Mouse (Mus musculus) embryonic facial prominence, embryonic 14.5 days (tissue): ENCODE data around the gene Peli3. TPM values are rescaled to one million over a fixed set of nuclear protein-coding genes. Genes with fewer than 3 reads are reported as not detected.
A peak's percentile ranks its signal among the peaks of the same experiment; 100 is the strongest.

Experiments used
- ATAC-seq: fragments of 200-750 bp; cut with Nextera tagmentation; 2 replicates; pipeline ENCODE4 v1.8.0; 2017; ENCODE audit warnings: low read depth, moderate number of reproducible peaks, moderate TSS enrichment
- DNase-seq: peaks from one replicate; pipeline ENCODE4 v3.0.0-alpha.2; 2015; ENCODE audit warnings: low spot score
- H3K27ac ChIP-seq: fragments of 300-500 bp; sonication (generic); replicated peaks from 2 replicates; pipeline ENCODE4 v1.5.1; 2014; ENCODE audit warnings: low read depth, mild to moderate bottlenecking, low read length, moderate library complexity
- H3K27me3 ChIP-seq: fragments of 300-500 bp; sonication (generic); replicated peaks from 2 replicates; pipeline ENCODE4 v1.6.1; 2014; ENCODE audit warnings: low read length; ENCODE audit not compliant: control insufficient read depth, insufficient read depth
- H3K36me3 ChIP-seq: fragments of 300-500 bp; sonication (generic); 2 replicates; pipeline ENCODE4 v1.6.1; 2014; ENCODE audit warnings: low read length, mixed read lengths; ENCODE audit not compliant: control insufficient read depth, insufficient read depth
- H3K4me1 ChIP-seq: fragments of 300-500 bp; sonication (generic); 2 replicates; pipeline ENCODE4 v1.6.1; 2014; ENCODE audit warnings: antibody characterized with exemption, low read length; ENCODE audit not compliant: control insufficient read depth, insufficient read depth
- H3K4me2 ChIP-seq: fragments of 300-500 bp; sonication (generic); 2 replicates; pipeline ENCODE4 v1.6.1; 2014; ENCODE audit warnings: low read depth, mild to moderate bottlenecking, low read length, moderate library complexity, mixed read lengths
- H3K4me3 ChIP-seq: fragments of 300-500 bp; sonication (generic); 2 replicates; pipeline ENCODE4 v1.5.1; 2014; ENCODE audit warnings: low read depth, mild to moderate bottlenecking, low read length
- H3K9ac ChIP-seq: fragments of 300-500 bp; sonication (generic); 2 replicates; pipeline ENCODE4 v1.6.1; 2014; ENCODE audit warnings: low read depth, mild to moderate bottlenecking, low read length, moderate library complexity, mixed read lengths
- H3K9me3 ChIP-seq: fragments of 300-500 bp; sonication (generic); 2 replicates; pipeline ENCODE4 v1.6.1; 2016; ENCODE audit warnings: low read length; ENCODE audit not compliant: control insufficient read depth
- WGBS: fragments of 180-500 bp; shearing (Covaris S2); extraction: QIAGEN DNeasy Blood & Tissue Kit; methylation state at CpG from one replicate; pipeline ENCODE4 v1.1.7; 2014; 5-methylcytosine and 5-hydroxymethylcytosine counted together
- polyA plus RNA-seq: library from polyadenylated mRNA; unstranded; fragments of >200 nt; fragmentation: Nextera tagmentation; extraction: Ambion mirVana; gene quantifications from 2 replicates; pipeline ENCODE4 v1.2.1, GENCODE M21; 2014

The Peli3 gene
- polyA plus RNA-seq, result 2.0 and 2.3 TPM in 2 replicates

GRCm38 (mm10) chr19:4942551-4943252, at the start of gene Peli3:
Gene Peli3 (minus strand): TSS chr19:4943127.
- no peaks in the 10 kb centered on the region for H3K9me3 ChIP-seq
- DNase-seq (peak; percentile 92), ATAC-seq (peak; percentile 93)
- peak within 1 kb of the TSS; percentile 69 for H3K9ac ChIP-seq
- under 1% methylated on average over 27 of the region's 55 CpGs for WGBS
- no peaks in the 10 kb centered on the region for H3K36me3 ChIP-seq
- peak within 1 kb of the TSS; percentile 17; the same call in 1 of the 2 replicates for H3K27ac ChIP-seq
- H3K27me3 ChIP-seq, result no peaks in the 10 kb centered on the region
- peaks cover 5% of the 10 kb centered on the region; the same call in 1 of the 2 replicates for H3K4me1 ChIP-seq
- peak within 1 kb of the TSS; percentile 76 for H3K4me2 ChIP-seq
- H3K4me3 ChIP-seq, result peak within 1 kb of the TSS; percentile 67

GRCm38 (mm10) chr19:4992371-4992770, 49.4 kb upstream of the Peli3 start:
- Histone ChIP-seq H3K4me2 (no peak overlapping the region), H3K9ac (no peak overlapping the region), H3K27me3 (peaks cover 43% of the 10 kb centered on the region), H3K36me3 (no peaks in the 10 kb centered on the region), H3K9me3 (no peaks in the 10 kb centered on the region), H3K27ac (no peak overlapping the region), H3K4me1 (0 out of 2 replicates have a peak, but pooled peaks cover 3% of the 10 kb centered on the region), H3K4me3 (no peak overlapping the region)
- 13% methylated on average over 8 of the region's 8 CpGs for WGBS
- DNase-seq (no peak), ATAC-seq (no peak)

- peaks cover 43% of the 10 kb centered on the region for H3K27me3 ChIP-seq
- DNase-seq, result no peak
- WGBS, result 2% methylated on average over 18 of the region's 22 CpGs
- no peak for ATAC-seq
- H3K27ac ChIP-seq, result no peak overlapping the region
- no peaks in the 10 kb centered on the region for H3K36me3 ChIP-seq
- H3K4me1 ChIP-seq, result 0 out of 2 replicates have a peak, but pooled peaks cover 3% of the 10 kb centered on the region
- no peak overlapping the region for H3K4me3 ChIP-seq
- H3K4me2 ChIP-seq, result no peak overlapping the region
- no peaks in the 10 kb centered on the region for H3K9me3 ChIP-seq
- no peak overlapping the region for H3K9ac ChIP-seq
These were observed 47.8 kb upstream of the Peli3 start for GRCm38 (mm10) chr19:4990716-4991115.

GRCm38 (mm10) chr19:4990256-4990625, 47.3 kb upstream of the Peli3 start, which contains the start of gene Npas4:
Gene Npas4 (minus strand): TSS chr19:4990316.
- no peak within 1 kb of the TSS for H3K27ac ChIP-seq
- H3K27me3 ChIP-seq, result peaks cover 45% of the 10 kb centered on the region
- no peaks in the 10 kb centered on the region for H3K9me3 ChIP-seq
- H3K9ac ChIP-seq, result no peak within 1 kb of the TSS
- no peaks in the 10 kb centered on the region for H3K36me3 ChIP-seq
- 0 out of 2 replicates have a peak within 1 kb of the TSS, but pooled peaks have one; percentile 2 for H3K4me2 ChIP-seq
- DNase-seq, result no peak
- WGBS, result 25% methylated on average over 4 of the region's 4 CpGs
- H3K4me3 ChIP-seq, result no peak within 1 kb of the TSS
- ATAC-seq, result no peak
- 0 out of 2 replicates have a peak, but pooled peaks cover 3% of the 10 kb centered on the region for H3K4me1 ChIP-seq

GRCm38 (mm10) chr19:4989434-4990255, 46.7 kb upstream of the Peli3 start:
- 0 out of 2 replicates have a peak overlapping the region, but pooled peaks have one; percentile 2 for H3K4me2 ChIP-seq
- H3K9me3 ChIP-seq, result no peaks in the 10 kb centered on the region
- DNase-seq (no peak), ATAC-seq (no peak)
- WGBS, result 24% methylated on average over 39 of the region's 47 CpGs
- no peak overlapping the region for H3K4me3 ChIP-seq
- H3K4me1 ChIP-seq, result 0 out of 2 replicates have a peak, but pooled peaks cover 3% of the 10 kb centered on the region
- H3K27me3 ChIP-seq, result peaks cover 50% of the 10 kb centered on the region
- H3K36me3 ChIP-seq, result no peaks in the 10 kb centered on the region
- H3K9ac ChIP-seq, result no peak overlapping the region
- H3K27ac ChIP-seq, result no peak overlapping the region

- Histone ChIP-seq H3K9ac (no peak overlapping the region), H3K9me3 (no peaks in the 10 kb centered on the region), H3K27me3 (peaks cover 56% of the 10 kb centered on the region), H3K36me3 (no peaks in the 10 kb centered on the region), H3K4me2 (no peak overlapping the region), H3K4me3 (no peak overlapping the region), H3K27ac (no peak overlapping the region), H3K4me1 (0 out of 2 replicates have a peak, but pooled peaks cover 3% of the 10 kb centered on the region)
- peak; percentile 41; the same call in 1 of the 2 replicates for ATAC-seq
- DNase-seq, result peak; percentile 92
- WGBS, result 4% methylated on average over 13 of the region's 13 CpGs
These were observed 46.1 kb upstream of the Peli3 start for GRCm38 (mm10) chr19:4989013-4989412.

- Histone ChIP-seq H3K4me2 (no peak overlapping the region), H3K9ac (no peak overlapping the region), H3K36me3 (no peaks in the 10 kb centered on the region), H3K4me1 (no peaks in the 10 kb centered on the region), H3K9me3 (no peaks in the 10 kb centered on the region), H3K27ac (no peak overlapping the region), H3K4me3 (no peak overlapping the region), H3K27me3 (peaks cover 21% of the 10 kb centered on the region)
- no peak for ATAC-seq
- DNase-seq, result peak; percentile 59
These were observed 38.8 kb upstream of the Peli3 start for GRCm38 (mm10) chr19:4981767-4982166.

- H3K27ac ChIP-seq, result no peak overlapping the region
- DNase-seq (no peak), ATAC-seq (no peak)
- 94% methylated on average over 2 of the region's 2 CpGs for WGBS
- no peak overlapping the region for H3K4me2 ChIP-seq
- no peak overlapping the region for H3K4me3 ChIP-seq
- no peaks in the 10 kb centered on the region for H3K9me3 ChIP-seq
- peaks cover 28% of the 10 kb centered on the region for H3K36me3 ChIP-seq
- H3K9ac ChIP-seq, result no peak overlapping the region
- no peaks in the 10 kb centered on the region for H3K27me3 ChIP-seq
- H3K4me1 ChIP-seq, result no peaks in the 10 kb centered on the region
These were observed 25.3 kb upstream of the Peli3 start for GRCm38 (mm10) chr19:4968236-4968635.
